Mouse (Mus musculus): ENCODE results near the gene Atn1.

The Atn1 gene

DNA sequence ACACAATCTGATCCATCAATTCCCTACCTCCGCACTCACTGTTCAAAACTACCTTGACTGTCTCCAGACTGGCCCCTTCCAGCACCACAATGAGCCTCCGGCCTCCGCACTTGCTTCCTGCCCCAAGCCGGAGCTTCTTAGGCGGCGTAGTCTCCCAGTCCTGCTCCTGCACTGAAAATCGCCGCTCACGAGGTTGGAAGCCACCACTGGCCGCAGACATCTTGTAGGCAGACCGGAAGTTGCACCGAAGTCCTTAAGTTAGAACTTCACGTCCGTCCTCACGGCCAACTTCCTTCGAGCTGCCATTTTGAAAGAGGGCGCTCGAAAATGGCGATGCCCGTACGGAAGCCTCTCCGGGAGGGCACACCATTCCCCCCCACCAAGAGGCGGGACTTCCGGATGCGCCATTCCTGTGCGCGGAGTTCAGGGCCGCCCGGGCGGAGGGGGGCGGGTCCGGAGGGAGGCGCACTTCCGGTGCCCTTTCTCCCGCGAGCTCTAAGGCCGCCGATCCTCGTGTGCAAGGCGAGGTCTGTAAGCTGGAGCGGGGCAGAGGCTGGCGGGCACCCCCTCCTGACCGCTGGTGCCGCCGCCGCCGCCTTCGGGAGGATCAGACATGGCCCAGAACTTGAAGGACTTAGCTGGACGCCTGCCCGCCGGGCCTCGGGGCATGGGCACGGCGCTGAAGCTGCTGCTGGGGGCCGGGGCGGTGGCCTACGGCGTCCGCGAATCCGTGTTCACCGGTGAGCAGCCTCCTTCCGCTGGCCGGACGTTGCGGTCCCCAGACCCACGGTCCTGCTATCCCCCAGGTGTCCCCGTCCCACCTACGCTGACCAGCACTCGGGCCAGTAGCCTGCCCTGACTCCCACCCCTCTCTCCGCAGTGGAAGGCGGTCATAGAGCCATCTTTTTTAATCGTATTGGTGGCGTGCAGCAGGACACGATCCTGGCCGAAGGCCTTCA is 44.2 kb downstream of the Atn1 start, which contains the start of the genes Emg1 and Phb2:
TSS of gene Emg1 (minus strand) at position 355 of the 959 bp plus-strand sequence.
TSS of gene Phb2 (plus strand) at position 513 of the 959 bp plus-strand sequence.
- peak; percentile 98 for DNase-seq (ENCODE audit: low read depth, low spot score)

DNA sequence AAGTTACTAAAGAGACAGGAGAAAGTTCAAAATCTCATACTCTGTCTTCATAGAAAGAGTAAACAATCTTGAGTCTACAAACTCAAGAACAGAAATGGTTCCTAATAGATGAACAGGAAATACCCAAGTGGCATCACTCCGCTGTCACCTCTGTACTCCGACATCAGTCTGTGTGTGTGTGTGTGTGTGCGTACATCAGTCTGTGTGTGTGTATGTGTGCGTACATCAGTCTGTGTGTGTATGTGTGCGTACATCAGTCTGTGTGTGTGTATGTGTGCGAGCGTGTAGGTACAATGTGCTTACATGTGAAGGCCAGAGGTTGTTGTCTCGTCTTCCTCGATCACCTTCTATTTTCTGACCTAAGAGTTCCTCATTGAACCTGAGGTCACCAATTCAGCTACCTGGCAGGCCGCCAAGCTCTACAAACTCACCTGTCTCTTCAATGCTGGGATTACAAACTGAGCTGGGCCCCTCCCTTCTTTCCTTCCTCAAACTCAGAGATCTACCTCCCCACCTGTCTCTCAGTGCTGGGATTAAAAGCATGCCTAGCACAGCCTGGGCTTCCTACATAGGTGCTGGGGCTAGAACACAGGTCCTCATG is 47.9 kb downstream of the Atn1 start:
- no peak for DNase-seq (ENCODE audit: low read depth, low spot score)

- DNase-seq (ENCODE audit: low read depth, low spot score) = no peak
Measured at GRCm38 (mm10) chr6:124706061-124706627, 50.2 kb downstream of the Atn1 start.

DNA sequence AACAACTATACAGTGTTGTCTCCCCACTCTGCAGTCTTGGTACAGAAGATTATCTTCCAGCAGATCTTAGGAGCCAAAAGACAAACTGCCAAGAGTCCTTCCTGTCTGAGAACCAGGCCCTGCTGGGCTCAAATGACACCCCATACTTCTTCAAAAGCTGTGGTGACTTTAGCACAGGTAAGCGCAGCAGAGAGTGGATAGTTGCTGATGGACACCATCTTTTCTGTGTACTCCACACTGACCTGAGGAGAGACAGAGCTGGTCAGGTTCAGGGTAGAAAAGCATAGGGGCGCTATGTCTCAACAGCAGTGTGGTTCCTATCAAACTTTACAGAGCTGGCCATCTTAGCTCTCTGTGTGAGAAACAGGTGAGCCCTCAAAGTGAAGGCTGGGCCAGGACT is 51.9 kb downstream of the Atn1 start:
- DNase-seq (ENCODE audit: low read depth, low spot score) = no peak

- no peak for DNase-seq (ENCODE audit: low read depth, low spot score)
Measured at GRCm38 (mm10) chr6:124703789-124704188, 52.5 kb downstream of the Atn1 start.

- DNase-seq (ENCODE audit: low read depth, low spot score) = peak; percentile 78
Measured at GRCm38 (mm10) chr6:124702784-124703103, 53.6 kb downstream of the Atn1 start.

DNA sequence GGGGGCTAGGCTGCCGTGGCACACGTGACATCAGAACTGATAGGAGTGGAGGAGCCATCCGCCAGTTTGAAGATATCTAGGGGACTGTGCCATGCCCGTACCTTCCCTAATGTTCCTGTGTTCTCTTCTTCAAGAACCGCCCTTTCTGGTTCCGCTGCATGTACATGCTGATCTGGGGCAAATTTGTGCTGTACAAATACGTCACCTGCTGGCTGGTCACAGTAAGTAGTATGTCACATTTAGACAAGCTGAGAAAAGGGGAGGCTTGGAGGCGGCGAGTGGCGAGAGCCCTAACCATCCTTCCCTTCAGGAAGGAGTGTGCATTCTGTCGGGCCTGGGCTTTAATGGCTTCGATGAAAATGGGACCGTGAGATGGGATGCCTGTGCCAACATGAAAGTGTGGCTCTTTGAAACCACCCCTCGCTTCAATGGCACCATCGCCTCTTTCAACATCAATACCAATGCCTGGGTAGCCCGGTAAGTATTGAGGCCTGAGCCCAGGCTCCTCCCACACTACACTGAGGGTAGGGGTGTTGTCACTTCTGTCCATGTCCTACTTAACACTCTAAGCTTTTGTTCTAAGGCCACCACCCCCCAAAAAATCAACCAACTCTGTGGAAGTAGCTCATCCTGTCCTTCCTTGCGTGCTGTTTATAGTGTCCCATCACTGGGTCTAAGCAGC is 54.1 kb downstream of the Atn1 start:
- DNase-seq (ENCODE audit: low read depth, low spot score) = no peak

- DNase-seq (ENCODE audit: low read depth, low spot score) = peak; percentile 43
Measured at GRCm38 (mm10) chr6:124701338-124701737, 55.0 kb downstream of the Atn1 start.

GRCm38 (mm10) chr6:124699962-124700610 is 56.2 kb downstream of the Atn1 start:
- no peak for DNase-seq (ENCODE audit: low read depth, low spot score)

GRCm38 (mm10) chr6:124699366-124699765 is 57.0 kb downstream of the Atn1 start:
- DNase-seq (ENCODE audit: low read depth, low spot score) = no peak

GRCm38 (mm10) chr6:124698751-124699150 is 57.6 kb downstream of the Atn1 start:
- DNase-seq (ENCODE audit: low read depth, low spot score) = no peak

DNA sequence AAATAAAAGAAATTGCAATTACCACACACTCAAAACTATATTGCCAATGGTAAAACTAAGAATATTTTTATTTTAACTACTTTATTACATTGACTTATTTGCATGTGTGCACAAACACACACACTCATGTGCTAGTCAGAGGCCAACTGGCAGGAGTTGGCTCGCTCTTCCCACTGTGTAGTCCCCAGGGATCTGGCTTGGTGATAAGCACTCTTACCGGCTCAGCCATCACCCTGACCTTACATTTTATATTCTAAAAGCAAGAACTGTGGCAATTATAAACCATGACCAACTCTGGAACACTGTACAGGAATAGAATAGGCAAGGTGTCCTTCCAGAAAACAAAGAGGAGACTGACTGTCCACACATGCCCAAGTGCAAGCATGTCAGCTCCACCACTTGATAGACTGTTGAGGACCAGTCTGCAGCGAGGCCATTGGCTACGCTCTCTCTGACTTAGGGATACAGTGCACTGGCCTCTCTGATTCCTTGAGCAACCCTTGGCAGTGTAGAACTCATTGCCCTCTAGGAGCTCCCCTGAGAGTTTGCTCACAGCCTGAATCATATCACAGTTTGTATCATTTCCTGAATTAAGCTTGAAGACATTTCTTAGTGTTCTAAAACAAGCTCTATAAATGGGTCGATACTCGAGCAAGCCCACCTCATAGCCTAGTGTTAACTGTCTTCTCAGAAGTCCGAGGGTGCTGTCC is 59.7 kb downstream of the Atn1 start:
- no peak for DNase-seq (ENCODE audit: low read depth, low spot score)

GRCm38 (mm10) chr6:124694166-124694955 is 62.0 kb downstream of the Atn1 start:
- peak; percentile 75 for DNase-seq (ENCODE audit: low read depth, low spot score)

DNA sequence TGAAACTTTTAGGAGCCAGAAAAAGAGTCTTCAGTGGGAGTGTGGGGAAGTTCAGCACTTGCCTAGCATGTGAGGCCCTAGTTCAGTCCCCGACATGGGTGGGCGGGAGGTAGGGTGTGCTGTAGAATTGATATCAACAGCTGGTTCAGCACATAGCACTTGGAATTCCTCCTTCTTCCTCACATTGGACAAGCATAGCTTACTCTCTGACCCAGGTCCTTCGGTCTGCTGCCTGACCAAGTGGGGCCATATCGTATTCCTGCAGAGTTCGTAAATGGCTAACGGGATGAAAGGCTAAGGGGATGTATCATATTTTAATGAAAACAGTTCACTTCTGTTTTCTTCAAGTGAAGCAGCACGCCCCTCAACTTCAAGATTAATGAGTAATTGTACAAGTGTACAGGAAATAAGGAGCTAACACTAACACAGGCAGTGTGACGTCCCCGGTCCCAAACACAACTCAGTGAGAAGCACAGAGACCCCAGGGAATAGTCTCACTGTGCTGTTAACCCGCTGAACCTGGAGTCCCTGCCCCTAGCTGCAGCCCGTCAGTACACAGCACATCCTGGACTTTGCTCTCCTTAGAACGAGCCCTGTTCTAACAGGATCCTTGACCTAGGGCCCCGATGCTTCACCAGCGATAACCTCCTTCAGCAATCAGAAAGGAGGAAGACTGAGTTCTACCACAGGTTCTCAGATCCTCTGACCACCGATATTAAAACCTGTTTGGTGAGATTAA is 62.9 kb downstream of the Atn1 start:
- no peak for DNase-seq (ENCODE audit: low read depth, low spot score)

Measured in CD4-positive helper T cell, adult 2 months (primary cell).